ENCODE assay signal across 9 mouse cellular contexts in genomic region chr8:90670471-90671057, GRCm38 (mm10).
DNase-seq lines count a peak whose midpoint lies in the region; ATAC-seq and TF ChIP-seq lines count a peak whose summit lies in the region.
"Had no signal": no experiment of that assay in that cellular context is flagged by ENCODE, and none has a peak within 500 bp of the region (broad histone marks: within the 10 kb centered on the region; RNA-seq: fewer than 3 reads in every experiment).

No protein-coding gene starts in this region.

- no peak for TF ChIP-seq CTCF in lung, postnatal 0 days (IDR thresholded peaks at IDR 0.05)

- H3K4me3 ChIP-seq in lung, postnatal 0 days (ENCODE audit: low read depth, low read length): no peak overlapping the region
- peak overlapping the region; percentile 27 for H3K4me3 ChIP-seq in limb, embryonic 15.5 days
- H3K4me3 ChIP-seq: liver, embryonic 15.5 days had no signal

- DNase-seq in cerebellum, postnatal 10 days: peak; percentile 38 to 47
- DNase-seq in cerebellum, adult 9-11 months: no peak
- DNase-seq in lung, postnatal 0 days (ENCODE audit: low spot score): no peak
- no peak for DNase-seq in lung, postnatal 10 days
- DNase-seq in spleen, postnatal 36 days (ENCODE audit: low spot score in 2 of 2): no peak
- DNase-seq in cerebellum, adult 9-10 months: no peak

- H3K27ac ChIP-seq in lung, postnatal 0 days (ENCODE audit: low read length): no peak overlapping the region
- no peak overlapping the region for H3K27ac ChIP-seq in limb, embryonic 15.5 days
- H3K27ac ChIP-seq: liver, embryonic 15.5 days had no signal

- no peak for TF ChIP-seq EP300 in lung, postnatal 0 days (IDR thresholded peaks at IDR 0.05)

- H3K9ac ChIP-seq in lung, postnatal 0 days (replicated peaks; ENCODE audit: low read depth): no peak overlapping the region
- no peak overlapping the region for H3K9ac ChIP-seq in limb, embryonic 15.5 days
- H3K9ac ChIP-seq: liver, embryonic 15.5 days had no signal

- H3K36me3 ChIP-seq in lung, postnatal 0 days (ENCODE audit: insufficient read depth, low read length): no peaks in the 10 kb centered on the region
- no peaks in the 10 kb centered on the region for H3K36me3 ChIP-seq in limb, embryonic 15.5 days
- H3K36me3 ChIP-seq: liver, embryonic 15.5 days had no signal

- H3K27me3 ChIP-seq in lung, postnatal 0 days (replicated peaks; ENCODE audit: insufficient read depth, low read length): no peaks in the 10 kb centered on the region
- H3K27me3 ChIP-seq in limb, embryonic 15.5 days: no peaks in the 10 kb centered on the region
- H3K27me3 ChIP-seq: liver, embryonic 15.5 days had no signal

- no peaks in the 10 kb centered on the region for H3K4me1 ChIP-seq in lung, postnatal 0 days (ENCODE audit: insufficient read depth, low read depth, low read length)
- peaks cover 4% of the 10 kb centered on the region for H3K4me1 ChIP-seq in limb, embryonic 15.5 days
- H3K4me1 ChIP-seq: liver, embryonic 15.5 days had no signal

- H3K9me3 ChIP-seq in lung, postnatal 0 days (ENCODE audit: low read length): no peaks in the 10 kb centered on the region
- no peaks in the 10 kb centered on the region for H3K9me3 ChIP-seq in limb, embryonic 15.5 days
- H3K9me3 ChIP-seq: liver, embryonic 15.5 days had no signal

- 5% methylated on average over 14 of the region's 14 CpGs for WGBS in lung, postnatal 0 days
- WGBS in limb, embryonic 15.5 days: 3% methylated on average over 14 of the region's 14 CpGs

- ATAC-seq in lung, postnatal 0 days: no peak
- ATAC-seq in limb, embryonic 15.5 days (ENCODE audit: insufficient number of reproducible peaks, low FRiP score, low TSS enrichment, low read depth): no peak
- ATAC-seq in activated CD4-positive, CD25-positive, alpha-beta regulatory T cell, adult 4 months: no peak

- H3K4me2 ChIP-seq in lung, postnatal 0 days (replicated peaks; ENCODE audit: low read depth, low read length): peak overlapping the region; percentile 38
- H3K4me2 ChIP-seq in limb, embryonic 15.5 days: peak overlapping the region; percentile 44
- H3K4me2 ChIP-seq: liver, embryonic 15.5 days had no signal

Comparison
In these comparisons a context has a peak if more than half of its experiments do, and no peak if none do; other contexts are left out.
1. DNase-seq: peak in cerebellum, postnatal 10 days (2 of 2); none in cerebellum, adult 9-11 months (single experiment), lung, postnatal 0 days (single experiment), lung, postnatal 10 days (single experiment), spleen, postnatal 36 days (0 of 2) and cerebellum, adult 9-10 months (single experiment).